ENCODE assay signal across 8 mouse cellular contexts in genomic region chr11:96875745-96876144, GRCm38 (mm10). TPM values are rescaled to one million over a fixed set of nuclear protein-coding genes. Genes with fewer than 3 reads are reported as not detected.
DNase-seq lines count a peak whose midpoint lies in the region; ATAC-seq and TF ChIP-seq lines count a peak whose summit lies in the region.

No protein-coding gene starts in this region.

- ATAC-seq in intestine, embryonic 14.5 days (replicated peaks; ENCODE audit: low FRiP score, low TSS enrichment, low read depth) = peak; percentile 82
- ATAC-seq in megakaryocyte-erythroid progenitor cell, adult 5-6 weeks (replicated peaks; ENCODE audit: low FRiP score, low TSS enrichment, poor library complexity, severe bottlenecking) = no peak

- peak overlapping the region; percentile 53 for H3K4me2 ChIP-seq in intestine, embryonic 14.5 days (ENCODE audit: low read length)

- intact Hi-C loops in gastrocnemius, adult 2 months (cut with DNase I) = no loop called here
- intact Hi-C loops in left cerebral cortex, postnatal 36 days (cut with DNase I) = no loop called here

- no peak overlapping the region; the same call in 1 of the 2 replicates for H3K27ac ChIP-seq in gastrocnemius, adult 2 months
- peak overlapping the region; percentile 82; the same call in 1 of the 2 replicates for H3K27ac ChIP-seq in intestine, embryonic 14.5 days (ENCODE audit: low read depth)
- H3K27ac ChIP-seq in midbrain, embryonic 10.5 days (replicated peaks) = peak overlapping the region; percentile 99
- no peak overlapping the region for H3K27ac ChIP-seq in small intestine, adult 2 months (ENCODE audit: insufficient read depth, low read depth, low read length)

- peaks cover 35% of the 10 kb centered on the region for H3K4me1 ChIP-seq in intestine, embryonic 14.5 days (replicated peaks; ENCODE audit: control insufficient read depth, insufficient read depth, low read length)
- H3K4me1 ChIP-seq in midbrain, embryonic 10.5 days = peaks cover 96% of the 10 kb centered on the region
- no peaks in the 10 kb centered on the region; the same call in 1 of the 2 replicates for H3K4me1 ChIP-seq in small intestine, adult 2 months (ENCODE audit: control insufficient read depth, insufficient read depth, insufficient read length, low read length)

- DNase-seq in adrenal gland, adult 2 months = peak; percentile 80
- DNase-seq in cerebellum, postnatal 4 days (ENCODE audit: low spot score in 2 of 2) = peak; percentile 79 to 89
- peak; percentile 83 for DNase-seq in gastrocnemius, adult 2 months
- DNase-seq in intestine, embryonic 14.5 days (ENCODE audit: low spot score) = peak; percentile 88
- DNase-seq in left cerebral cortex, postnatal 36 days (ENCODE audit: low spot score in 2 of 2) = peak; percentile 84 to 86
- DNase-seq in midbrain, embryonic 10.5 days (ENCODE audit: low spot score) = peak; percentile 98

- H3K36me3 ChIP-seq in intestine, embryonic 14.5 days (ENCODE audit: control insufficient read depth, insufficient read depth, low read length) = no peaks in the 10 kb centered on the region
- no peaks in the 10 kb centered on the region for H3K36me3 ChIP-seq in midbrain, embryonic 10.5 days
- no peaks in the 10 kb centered on the region for H3K36me3 ChIP-seq in small intestine, adult 2 months (ENCODE audit: control insufficient read depth, insufficient read depth, low read length)

- TF ChIP-seq CTCF in gastrocnemius, adult 2 months (IDR thresholded peaks at IDR 0.05) = no peak
- no peak for TF ChIP-seq CTCF in small intestine, adult 2 months (IDR thresholded peaks at IDR 0.05; ENCODE audit: extremely low read depth, insufficient read length, insufficient replicate concordance, low read depth, low read length)

- no peak for TF ChIP-seq POLR2A in small intestine, adult 2 months (IDR thresholded peaks at IDR 0.05; ENCODE audit: low read depth, low read length)

- peak overlapping the region; percentile 12; the same call in 1 of the 2 replicates for H3K9ac ChIP-seq in intestine, embryonic 14.5 days (ENCODE audit: low read length)

- 0 out of 2 replicates have a peak, but pooled peaks cover 5% of the 10 kb centered on the region for H3K27me3 ChIP-seq in intestine, embryonic 14.5 days (replicated peaks; ENCODE audit: control insufficient read depth, insufficient read depth, low read length)
- no peaks in the 10 kb centered on the region for H3K27me3 ChIP-seq in midbrain, embryonic 10.5 days (ENCODE audit: low read depth, poor library complexity, severe bottlenecking)
- peaks cover 33% of the 10 kb centered on the region for H3K27me3 ChIP-seq in small intestine, adult 2 months (ENCODE audit: control insufficient read depth, insufficient read depth, low read length)

- H3K4me3 ChIP-seq in gastrocnemius, adult 2 months = peak overlapping the region; percentile 68
- peak overlapping the region; percentile 27 for H3K4me3 ChIP-seq in intestine, embryonic 14.5 days (ENCODE audit: low read depth, low read length)
- peak overlapping the region; percentile 48 for H3K4me3 ChIP-seq in midbrain, embryonic 10.5 days
- peak overlapping the region; percentile 22; the same call in 1 of the 2 replicates for H3K4me3 ChIP-seq in small intestine, adult 2 months (ENCODE audit: low read depth, low read length)

- under 1% methylated on average over 35 of the region's 35 CpGs for WGBS in intestine, embryonic 14.5 days
- WGBS in midbrain, embryonic 10.5 days = under 1% methylated on average over 35 of the region's 35 CpGs
- under 1% methylated on average over 35 of the region's 35 CpGs for WGBS in small intestine, adult 2 months

- H3K9me3 ChIP-seq in intestine, embryonic 14.5 days (ENCODE audit: control insufficient read depth, low read length) = no peaks in the 10 kb centered on the region
- no peaks in the 10 kb centered on the region for H3K9me3 ChIP-seq in midbrain, embryonic 10.5 days (replicated peaks)

RNA-seq across cellular contexts. Expression of gene Copz2, which starts 26.1 kb away (rescaled TPM):
- 10 to 100 TPM; 57.1 to 76.8 TPM for total RNA-seq in adrenal gland, adult 2 months (2021)
- polyA plus RNA-seq in adrenal gland, adult 2 months (2012; rRNA removed) = 90.7 and 107 TPM in 2 replicates
- 10 to 100 TPM; 21.4 to 31.0 TPM for total RNA-seq in gastrocnemius, adult 2 months (2021)
- 100 and 102 TPM in 2 replicates for polyA plus RNA-seq in intestine, embryonic 14.5 days (2014; fragmentation: Nextera tagmentation; extraction: Ambion mirVana)
- 1 to 10 TPM; 4.5 to 5.0 TPM for total RNA-seq in left cerebral cortex, postnatal 36 days (2021)
- polyA plus RNA-seq in midbrain, embryonic 10.5 days (2016; fragmentation: Nextera tagmentation; extraction: Ambion mirVana) = 44.9 and 46.1 TPM in 2 replicates
- polyA plus RNA-seq in small intestine, adult 2 months (2012; rRNA removed) = 4.7 and 9.5 TPM in 2 replicates
- not detected in 2 replicates for total RNA-seq in megakaryocyte-erythroid progenitor cell, adult 5-6 weeks (2014; fragmentation: Nextera tagmentation)
- total RNA-seq in megakaryocyte-erythroid progenitor cell, adult 5-6 weeks (2017) = 1.0 and 3.2 TPM in 2 replicates

RNA-seq across cellular contexts. Expression of gene Cdk5rap3, which starts 40.6 kb away (rescaled TPM):
- total RNA-seq in adrenal gland, adult 2 months (2021) = 10 to 100 TPM; 39.8 to 52.9 TPM
- polyA plus RNA-seq in adrenal gland, adult 2 months (2012; rRNA removed) = 32.8 and 35.4 TPM in 2 replicates
- 10 to 100 TPM; 21.5 to 24.0 TPM for total RNA-seq in gastrocnemius, adult 2 months (2021)
- 64.2 and 70.1 TPM in 2 replicates for polyA plus RNA-seq in intestine, embryonic 14.5 days (2014; fragmentation: Nextera tagmentation; extraction: Ambion mirVana)
- total RNA-seq in left cerebral cortex, postnatal 36 days (2021) = 10 to 100 TPM; 30.3 to 31.5 TPM
- 116 and 120 TPM in 2 replicates for polyA plus RNA-seq in midbrain, embryonic 10.5 days (2016; fragmentation: Nextera tagmentation; extraction: Ambion mirVana)
- 23.2 and 33.1 TPM in 2 replicates for polyA plus RNA-seq in small intestine, adult 2 months (2012; rRNA removed)
- total RNA-seq in megakaryocyte-erythroid progenitor cell, adult 5-6 weeks (2014; fragmentation: Nextera tagmentation) = 31.9 and 56.8 TPM in 2 replicates
- 18.3 and 54.6 TPM in 2 replicates for total RNA-seq in megakaryocyte-erythroid progenitor cell, adult 5-6 weeks (2017)

RNA-seq across cellular contexts. Expression of gene Nfe2l1, which starts 46.0 kb away (rescaled TPM):
- 100 to 1,000 TPM; 497 to 817 TPM for total RNA-seq in adrenal gland, adult 2 months (2021)
- 504 and 806 TPM in 2 replicates for polyA plus RNA-seq in adrenal gland, adult 2 months (2012; rRNA removed)
- total RNA-seq in gastrocnemius, adult 2 months (2021) = 100 to 1,000 TPM; 395 to 484 TPM
- polyA plus RNA-seq in intestine, embryonic 14.5 days (2014; fragmentation: Nextera tagmentation; extraction: Ambion mirVana) = 36.0 and 36.7 TPM in 2 replicates
- total RNA-seq in left cerebral cortex, postnatal 36 days (2021) = 100 to 1,000 TPM; 262 to 282 TPM
- 71.9 and 78.0 TPM in 2 replicates for polyA plus RNA-seq in midbrain, embryonic 10.5 days (2016; fragmentation: Nextera tagmentation; extraction: Ambion mirVana)
- polyA plus RNA-seq in small intestine, adult 2 months (2012; rRNA removed) = 36.1 and 87.5 TPM in 2 replicates
- total RNA-seq in megakaryocyte-erythroid progenitor cell, adult 5-6 weeks (2014; fragmentation: Nextera tagmentation) = 22.2 and 53.3 TPM in 2 replicates
- 27.3 and 47.5 TPM in 2 replicates for total RNA-seq in megakaryocyte-erythroid progenitor cell, adult 5-6 weeks (2017)

RNA-seq across cellular contexts. Expression of gene Prr15l, which starts 52.2 kb away (rescaled TPM):
- total RNA-seq in adrenal gland, adult 2 months (2021) = under 1 TPM; 0.52 to 0.66 TPM
- not detected in 2 replicates for polyA plus RNA-seq in adrenal gland, adult 2 months (2012; rRNA removed)
- total RNA-seq in gastrocnemius, adult 2 months (2021) = not detected
- polyA plus RNA-seq in intestine, embryonic 14.5 days (2014; fragmentation: Nextera tagmentation; extraction: Ambion mirVana) = 56.8 and 62.5 TPM in 2 replicates
- not detected for total RNA-seq in left cerebral cortex, postnatal 36 days (2021)
- polyA plus RNA-seq in midbrain, embryonic 10.5 days (2016; fragmentation: Nextera tagmentation; extraction: Ambion mirVana) = 0.04 and 0.05 TPM in 2 replicates
- 56.6 and 137 TPM in 2 replicates for polyA plus RNA-seq in small intestine, adult 2 months (2012; rRNA removed)
- not detected in 2 replicates for total RNA-seq in megakaryocyte-erythroid progenitor cell, adult 5-6 weeks (2014; fragmentation: Nextera tagmentation)
- total RNA-seq in megakaryocyte-erythroid progenitor cell, adult 5-6 weeks (2017) = not detected in 2 replicates

Comparison
In these comparisons a context has a peak if more than half of its experiments do, and no peak if none do; other contexts are left out.
1. H3K27ac ChIP-seq: peak in intestine, embryonic 14.5 days (single experiment) and midbrain, embryonic 10.5 days (single experiment); none in gastrocnemius, adult 2 months (single experiment) and small intestine, adult 2 months (single experiment).
2. RNA of gene Nfe2l1, which starts 46.0 kb away (total RNA-seq): 497 to 817 TPM in adrenal gland, adult 2 months, 395 to 484 TPM in gastrocnemius, adult 2 months and 262 to 282 TPM in left cerebral cortex, postnatal 36 days; 22.2 to 53.3 TPM in megakaryocyte-erythroid progenitor cell, adult 5-6 weeks; every median in the first group is over 4 times any median in the second.
3. Peak in every context shown above with its lines, with median percentiles within 50 percentile points of each other: DNase-seq and H3K4me3 ChIP-seq.